Mouse (Mus musculus): ENCODE results near the gene Gm45208. TPM values are rescaled to one million over a fixed set of nuclear protein-coding genes. Genes with fewer than 3 reads are reported as not detected.
A peak's percentile ranks its signal among the peaks of the same experiment; 100 is the strongest.
"Not testable (repeated sequence)": the region's sequence is repeated elsewhere in the genome, so short reads cannot be mapped to it uniquely, and the experiment has no call there.

Gene Gm45208
- polyA plus RNA-seq, 1 experiment from 2014 or later: not detected

GRCm38 (mm10) chrX:7750432-7751116 is 28.5 kb downstream of the Gm45208 start, which contains the start of gene Ccdc120:
Gene Ccdc120 (minus strand): TSS chrX:7750905.
- in situ Hi-C loops (cut with MboI; ENCODE audit: low pct_unique_long_range_greater_than_20kb): no loop called here
- no peak for TF ChIP-seq CTCF (IDR thresholded peaks at IDR 0.05)
- CTCF ChIA-PET: interaction anchor here (0.9 to 1.3 kb wide), 3 partner anchors 13 to 27 kb away, joined by 3 to 4 read pairs (median 3); no protein-coding TSS in a partner anchor
- H3K27me3 ChIP-seq: peaks cover 2% of the 10 kb centered on the region
- DNase-seq (ENCODE audit: low read depth, low spot score) (no peak), ATAC-seq (peak; percentile 70)
- POLR2A ChIA-PET: no interaction called here

- CTCF ChIA-PET: interaction anchor here (0.8 to 1.1 kb wide), 2 partner anchors 24 to 38 kb away, joined by 3 to 4 read pairs; no protein-coding TSS in a partner anchor
- DNase-seq (ENCODE audit: low read depth, low spot score); in situ Hi-C loops (cut with MboI; ENCODE audit: low pct_unique_long_range_greater_than_20kb); H3K27me3 ChIP-seq: not testable (repeated sequence)
- peak; percentile 67 for ATAC-seq
- POLR2A ChIA-PET: interaction anchor here (0.6 kb wide), 1 partner anchor 173 kb away, joined by 3 read pairs; no protein-coding TSS in a partner anchor
These were observed 31.6 kb downstream of the Gm45208 start for GRCm38 (mm10) chrX:7753627-7754026.

GRCm38 (mm10) chrX:7762137-7762920 is 40.3 kb downstream of the Gm45208 start, which contains the start of gene Tfe3:
Gene Tfe3 (plus strand): TSS chrX:7762560.
- H3K27me3 ChIP-seq: no peaks in the 10 kb centered on the region
- ATAC-seq (peak; percentile 77), DNase-seq (ENCODE audit: low read depth, low spot score) (peak; percentile 70)
- TF ChIP-seq CTCF (IDR thresholded peaks at IDR 0.05): no peak
- CTCF ChIA-PET: no interaction called here
- in situ Hi-C loops (cut with MboI; ENCODE audit: low pct_unique_long_range_greater_than_20kb): no loop called here
- POLR2A ChIA-PET: interaction anchor here (0.6 kb wide), 1 partner anchor 65 kb away, joined by 9 read pairs; no protein-coding TSS in a partner anchor

GRCm38 (mm10) chrX:7762921-7763197 is 40.8 kb downstream of the Gm45208 start:
- ChIA-PET CTCF (interaction anchor here (0.9 kb wide), 1 partner anchor 12 kb away, joined by 3 read pairs; the partner anchor contains the start of gene Ccdc120), POLR2A (interaction anchor here (0.6 kb wide), 1 partner anchor 13 kb away, joined by 3 read pairs; no protein-coding TSS in a partner anchor)
- no peak for TF ChIP-seq CTCF (IDR thresholded peaks at IDR 0.05)
- ATAC-seq: peak; percentile 1
- no peak for DNase-seq (ENCODE audit: low read depth, low spot score)
- in situ Hi-C loops (cut with MboI; ENCODE audit: low pct_unique_long_range_greater_than_20kb): no loop called here
- no peaks in the 10 kb centered on the region for H3K27me3 ChIP-seq

GRCm38 (mm10) chrX:7763631-7764393 is 41.8 kb downstream of the Gm45208 start:
- no peak for ATAC-seq
- no peak for TF ChIP-seq CTCF (IDR thresholded peaks at IDR 0.05)
- ChIA-PET CTCF (interaction anchor here (0.6 to 0.9 kb wide), 3 partner anchors 13 to 147 kb away, joined by 3 read pairs; partner anchors contain the start of gene Ccdc120), POLR2A (interaction anchor here (0.6 kb wide), 1 partner anchor 12 kb away, joined by 3 read pairs; no protein-coding TSS in a partner anchor)
- H3K27me3 ChIP-seq: no peaks in the 10 kb centered on the region
- DNase-seq (ENCODE audit: low read depth, low spot score): no peak
- in situ Hi-C loops (cut with MboI; ENCODE audit: low pct_unique_long_range_greater_than_20kb): no loop called here

- POLR2A ChIA-PET: no interaction called here
- ATAC-seq (no peak), DNase-seq (ENCODE audit: low read depth, low spot score) (no peak)
- H3K27me3 ChIP-seq: no peaks in the 10 kb centered on the region
- TF ChIP-seq CTCF (IDR thresholded peaks at IDR 0.05): no peak
- CTCF ChIA-PET: interaction anchor here (0.8 kb wide), 1 partner anchor 14 kb away, joined by 3 read pairs; the partner anchor contains the start of gene Ccdc120
- in situ Hi-C loops (cut with MboI; ENCODE audit: low pct_unique_long_range_greater_than_20kb): no loop called here
These were observed 42.7 kb downstream of the Gm45208 start for GRCm38 (mm10) chrX:7764657-7765280.

- in situ Hi-C loops (cut with MboI; ENCODE audit: low pct_unique_long_range_greater_than_20kb): no loop called here
- no peaks in the 10 kb centered on the region for H3K27me3 ChIP-seq
- ChIA-PET CTCF (no interaction called here), POLR2A (no interaction called here)
- ATAC-seq (no peak), DNase-seq (ENCODE audit: low read depth, low spot score) (no peak)
- no peak for TF ChIP-seq CTCF (IDR thresholded peaks at IDR 0.05)
These were observed 43.2 kb downstream of the Gm45208 start for GRCm38 (mm10) chrX:7765281-7765670.

- no peak for DNase-seq (ENCODE audit: low read depth, low spot score)
- ATAC-seq: peak; percentile 61
- CTCF ChIA-PET: no interaction called here
These were observed 43.7 kb downstream of the Gm45208 start for GRCm38 (mm10) chrX:7765764-7766163.

GRCm38 (mm10) chrX:7769302-7770017 is 47.4 kb downstream of the Gm45208 start:
- peaks cover 2% of the 10 kb centered on the region for H3K27me3 ChIP-seq
- ChIA-PET CTCF (interaction anchor here (1.2 kb wide), 1 partner anchor 9 kb away, joined by 3 read pairs; no protein-coding TSS in a partner anchor), POLR2A (interaction anchor here (0.7 to 0.9 kb wide), 2 partner anchors 43 to 56 kb away, joined by 3 read pairs; no protein-coding TSS in a partner anchor)
- TF ChIP-seq CTCF (IDR thresholded peaks at IDR 0.05): no peak
- in situ Hi-C loops (cut with MboI; ENCODE audit: low pct_unique_long_range_greater_than_20kb): no loop called here
- DNase-seq (ENCODE audit: low read depth, low spot score) (no peak), ATAC-seq (no peak)

More at GRCm38 (mm10) chrX:7765764-7766163, 43.7 kb downstream of the Gm45208 start:
- POLR2A ChIA-PET: no interaction called here
- in situ Hi-C loops (cut with MboI; ENCODE audit: low pct_unique_long_range_greater_than_20kb): no loop called here
- no peaks in the 10 kb centered on the region for H3K27me3 ChIP-seq
- TF ChIP-seq CTCF (IDR thresholded peaks at IDR 0.05): no peak
